Mouse (Mus musculus) embryonic fibroblast, embryonic 13.5 days (primary cell): ENCODE results near the gene Gpr65.

Experiments used
- CTCF ChIP-seq: IDR thresholded peaks from 2 replicates; pipeline ENCODE4 v1.5.1; 2011; ENCODE audit warnings: mild to moderate bottlenecking, control low read depth, low read length, moderate library complexity, borderline replicate concordance; ENCODE audit not compliant: insufficient read depth
- POLR2A ChIP-seq: IDR thresholded peaks from 2 replicates; pipeline ENCODE4 v1.6.1; 2011; ENCODE audit warnings: low read depth, mild to moderate bottlenecking, control low read depth, low read length, moderate library complexity

DNA sequence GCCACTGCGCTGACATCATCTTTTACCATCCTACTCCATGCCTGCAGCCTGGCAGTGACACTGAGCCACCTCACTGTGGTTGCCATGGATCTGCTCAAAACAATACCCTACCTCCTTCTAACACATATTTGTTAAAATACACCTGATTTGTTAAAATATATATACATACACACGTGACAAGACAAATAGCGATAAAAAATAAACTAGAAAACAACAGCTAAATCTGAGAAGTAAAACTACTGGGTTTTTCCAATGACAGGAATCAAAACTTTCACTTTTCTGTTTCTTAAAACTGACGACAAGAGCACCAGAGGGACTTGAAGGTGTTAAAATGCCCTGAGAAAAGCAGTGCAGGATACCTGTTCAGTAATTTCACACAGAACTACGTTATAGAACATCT lies 23.6 kb upstream of the Gpr65 start:
- TF ChIP-seq CTCF (no peak), POLR2A (no peak)
